Mouse (Mus musculus) frontal cortex, postnatal 10 days (tissue): Measurements from ENCODE around the gene Ccdc33.

Experiments
- DNase-seq, 2 experiments: peaks; one replicate each; pipeline ENCODE4 v3.0.0; 2022; ENCODE audit warnings: low spot score in 2 of 2, mixed read lengths in 1 of 2

Ccdc33 gene

DNA sequence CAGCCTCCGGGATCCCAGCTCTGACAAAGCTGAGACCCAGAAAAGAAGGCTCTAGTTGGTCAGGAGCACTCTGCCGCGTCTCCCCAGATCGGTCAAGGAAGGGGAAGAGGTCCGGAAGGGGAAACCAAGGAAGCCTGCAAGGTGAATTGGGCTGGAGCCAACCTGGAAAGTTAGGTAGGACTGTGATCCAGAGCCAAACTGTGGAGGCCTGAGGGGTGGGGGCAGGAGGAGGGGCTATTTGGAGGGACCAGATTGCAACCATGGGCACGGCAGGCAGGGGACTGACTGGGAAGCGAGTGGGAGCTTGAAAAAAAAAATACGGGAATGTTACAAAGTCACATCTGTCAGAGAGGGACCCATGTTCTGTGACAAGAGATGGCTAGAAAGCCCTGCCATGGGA lies 10.9 kb upstream of the Ccdc33 start:
- no peak for DNase-seq

DNA sequence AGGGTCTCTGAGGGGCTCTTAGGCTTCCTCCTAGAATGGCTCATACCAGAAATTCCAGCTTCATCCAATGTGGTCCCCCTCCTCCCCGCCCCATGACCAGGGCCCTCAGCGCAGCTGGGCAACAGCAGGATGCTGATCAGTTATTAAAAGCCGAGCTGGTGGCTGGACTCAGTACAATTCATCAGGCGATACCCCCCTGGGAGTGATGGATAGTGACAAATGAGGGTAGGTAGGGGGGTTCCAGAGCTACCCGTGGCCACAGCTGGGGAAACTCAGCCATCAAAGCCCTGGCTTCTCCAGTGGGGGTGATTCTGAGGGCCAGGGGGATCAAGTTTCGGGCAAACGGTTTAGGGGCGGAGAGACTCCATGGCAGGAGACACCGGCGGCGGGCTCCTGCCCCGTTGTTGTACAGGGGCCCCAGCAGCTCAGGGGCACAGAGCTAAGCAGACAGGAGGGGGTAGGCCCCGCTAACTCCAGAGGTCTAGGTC lies 10.3 kb upstream of the Ccdc33 start:
- no peak for DNase-seq

DNA sequence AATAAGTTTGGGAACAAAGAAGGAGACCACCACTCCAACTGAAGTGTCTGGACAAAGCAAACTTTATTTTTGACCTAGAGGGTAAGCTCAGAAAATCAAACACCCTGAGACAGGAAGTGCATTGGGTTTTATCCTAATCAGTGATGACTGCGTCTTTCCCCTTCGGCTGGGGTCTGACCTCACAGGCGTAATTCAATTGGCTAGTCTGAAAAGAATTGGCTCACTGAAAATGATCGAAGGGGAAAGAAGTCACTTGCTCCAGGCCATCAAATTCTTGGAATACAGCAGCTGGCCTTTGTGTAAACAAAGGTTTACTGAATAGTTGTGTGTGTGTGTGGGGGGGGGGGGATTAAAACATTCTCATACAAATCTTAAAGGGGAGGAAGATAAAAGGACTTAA lies 7.2 kb upstream of the Ccdc33 start:
- no peak for DNase-seq

- DNase-seq: no peak
Measured at GRCm38 (mm10) chr9:58125085-58125484, 6.5 kb upstream of the Ccdc33 start.

- DNase-seq: no peak
Measured at GRCm38 (mm10) chr9:58116024-58116651, 2.5 kb downstream of the Ccdc33 start.

- DNase-seq: peak in 1 of 2 experiments; percentile 40
Measured at GRCm38 (mm10) chr9:58115297-58115925, 3.2 kb downstream of the Ccdc33 start.

DNA sequence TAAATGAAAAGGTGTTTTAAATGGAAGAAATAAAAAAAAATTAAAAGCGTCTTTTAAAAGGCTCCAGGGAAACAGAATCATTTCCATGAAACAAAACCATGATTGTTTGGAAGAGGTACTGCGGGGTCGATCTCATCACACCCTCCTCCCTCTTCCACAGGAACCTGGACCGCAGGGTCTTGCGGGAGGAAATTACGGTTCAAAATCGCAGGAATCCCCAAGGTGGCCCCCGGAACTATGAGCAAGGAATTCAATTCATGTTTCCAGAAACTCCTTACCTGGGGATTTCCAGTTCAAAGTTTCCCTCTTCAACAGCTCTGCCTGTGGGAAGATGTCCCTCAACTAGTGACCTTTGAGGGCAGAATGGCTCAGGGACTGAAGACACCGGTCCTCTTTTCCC lies 4.6 kb downstream of the Ccdc33 start:
- no peak for DNase-seq

DNA sequence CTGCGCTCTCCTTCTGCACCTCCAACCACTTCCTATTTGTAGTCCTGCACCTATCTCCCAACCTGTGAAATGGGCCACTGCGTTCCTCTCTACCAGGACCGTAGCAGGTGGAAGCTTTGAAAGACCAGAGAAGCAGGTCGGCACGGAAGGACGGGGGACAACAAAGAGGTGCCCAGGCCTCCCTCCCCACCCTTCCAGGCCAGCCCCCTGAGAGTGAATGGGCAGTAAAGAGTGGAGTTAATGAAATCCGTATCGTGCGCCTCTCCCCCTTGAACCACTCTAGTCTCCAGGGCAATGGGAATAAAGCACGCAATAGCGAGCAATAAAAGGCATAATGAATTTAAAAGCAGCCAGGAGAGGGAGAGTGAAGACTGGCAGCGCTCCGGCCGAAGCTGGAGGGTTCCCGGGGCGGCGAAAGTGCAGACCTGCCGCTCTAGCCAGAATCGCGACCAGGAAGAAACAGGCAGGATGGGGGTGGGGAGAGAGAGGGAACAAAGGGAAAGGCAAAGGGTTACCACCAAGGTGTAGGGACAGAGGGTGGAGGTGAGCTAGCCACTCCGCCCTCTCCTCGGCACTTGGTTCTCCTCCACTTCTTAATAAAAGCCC lies 5.2 kb downstream of the Ccdc33 start:
- no peak for DNase-seq

DNA sequence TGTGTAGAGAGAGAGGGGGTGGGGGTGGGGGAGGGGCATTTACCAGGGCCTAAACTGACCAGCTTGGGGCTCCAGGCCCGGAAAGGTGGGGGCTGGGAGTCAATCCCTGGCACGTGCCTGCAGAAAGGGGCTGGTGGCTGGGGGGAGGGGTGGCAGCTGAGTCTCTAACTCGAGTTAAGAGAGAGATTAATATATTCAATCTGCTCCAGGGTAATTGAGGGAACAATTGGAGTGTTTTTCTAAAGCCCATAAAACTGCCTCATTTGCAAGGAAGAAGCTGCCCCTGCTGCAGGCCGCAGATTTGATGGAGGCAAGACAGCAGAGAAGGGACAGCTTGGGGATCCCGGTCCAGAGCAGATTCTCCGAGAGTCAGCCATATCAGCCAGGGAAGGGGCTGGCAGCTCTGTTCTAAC lies 5.8 kb downstream of the Ccdc33 start:
- peak; percentile 42 to 54 for DNase-seq

DNA sequence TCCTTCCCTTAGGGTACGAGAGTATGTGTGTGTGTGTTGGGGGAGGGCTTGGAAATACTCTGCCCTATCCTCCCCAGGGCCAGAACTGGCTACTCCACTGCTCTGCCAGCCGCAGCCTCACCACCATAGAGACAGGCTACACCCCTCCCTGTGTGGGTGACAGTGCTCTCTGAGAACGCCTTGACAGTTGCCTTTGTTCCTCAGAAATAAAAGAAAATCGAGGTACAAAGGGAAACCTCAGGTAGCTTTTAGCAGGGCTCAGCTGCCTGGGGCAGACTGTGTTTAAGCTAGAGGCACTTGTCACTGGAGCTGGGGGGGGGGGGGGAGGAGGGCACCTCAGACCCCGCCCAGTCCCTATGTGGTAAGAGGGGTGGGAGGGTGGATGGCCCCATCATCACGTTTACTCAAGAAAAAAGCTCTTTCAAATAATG lies 6.3 kb downstream of the Ccdc33 start:
- DNase-seq: no peak

DNA sequence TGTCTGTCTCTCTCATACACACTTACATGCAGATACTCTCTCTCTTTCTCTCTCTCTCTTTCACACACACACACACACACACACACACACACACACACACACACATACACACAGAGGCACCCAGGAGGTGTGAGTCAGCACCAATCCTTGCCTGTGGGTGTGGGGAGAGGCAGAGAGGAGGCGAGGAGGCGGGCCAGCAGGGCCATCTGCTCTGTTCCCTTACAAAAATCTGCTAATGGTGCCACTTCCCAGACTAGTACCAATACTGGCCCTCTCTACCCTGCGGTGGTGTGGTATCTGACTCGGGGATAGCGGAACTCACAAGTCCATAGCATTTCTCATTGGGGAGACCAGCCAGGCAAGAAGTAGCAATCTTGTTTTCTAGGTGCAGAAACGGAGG lies 7.2 kb downstream of the Ccdc33 start:
- peak; percentile 61 to 75 for DNase-seq

GRCm38 (mm10) chr9:58110787-58111186 lies 7.8 kb downstream of the Ccdc33 start:
- no peak for DNase-seq

DNA sequence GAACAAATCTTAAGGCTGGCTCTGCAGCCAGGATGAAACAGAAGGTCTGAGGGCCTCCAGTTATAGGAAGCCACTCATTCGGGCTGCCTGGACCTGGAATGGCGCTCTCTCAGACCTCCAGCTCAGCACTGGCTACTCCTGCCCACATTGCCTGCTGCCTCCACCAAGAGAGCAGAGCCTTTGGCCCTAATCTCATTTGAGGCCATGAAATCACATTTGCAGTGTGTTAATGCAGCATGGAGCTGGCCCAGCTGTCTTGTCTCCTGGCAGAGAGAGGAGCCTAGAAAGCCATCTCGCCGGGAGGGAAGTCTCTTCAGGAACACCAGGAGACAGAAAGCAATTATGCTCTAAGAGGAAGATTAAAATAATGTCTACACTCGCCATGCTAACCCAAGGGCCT lies 11.1 kb downstream of the Ccdc33 start:
- no peak for DNase-seq

DNA sequence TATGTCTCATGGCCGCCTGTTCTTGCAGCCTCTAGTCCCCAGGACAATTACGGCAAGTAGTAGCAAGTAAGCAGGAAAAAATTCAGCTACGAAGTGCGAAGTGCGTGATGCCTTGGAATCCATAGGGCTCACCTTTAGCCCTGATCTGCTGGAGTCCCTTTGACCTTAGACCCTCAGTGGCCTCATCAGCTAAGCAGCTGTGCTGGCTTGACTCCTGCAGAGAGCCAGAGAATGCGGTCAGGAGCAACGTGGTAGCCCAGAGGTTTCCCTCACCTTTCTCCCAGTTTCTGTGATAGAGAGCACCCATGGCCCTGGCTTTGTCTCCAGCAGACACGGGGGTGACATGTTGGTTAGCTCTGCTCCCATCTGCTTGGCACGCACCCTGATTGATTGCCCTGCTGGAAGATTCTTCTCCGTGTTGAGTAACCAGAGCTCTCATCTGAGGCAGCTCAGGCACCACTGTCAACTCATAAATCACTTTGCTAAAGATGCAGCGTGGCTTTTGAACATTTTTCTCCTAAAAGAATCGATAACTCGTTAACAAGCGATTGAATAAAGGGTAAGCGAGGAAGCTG lies 12.9 kb downstream of the Ccdc33 start:
- DNase-seq: no peak

- no peak for DNase-seq
Measured at GRCm38 (mm10) chr9:58103647-58104046, 15.0 kb downstream of the Ccdc33 start.

DNA sequence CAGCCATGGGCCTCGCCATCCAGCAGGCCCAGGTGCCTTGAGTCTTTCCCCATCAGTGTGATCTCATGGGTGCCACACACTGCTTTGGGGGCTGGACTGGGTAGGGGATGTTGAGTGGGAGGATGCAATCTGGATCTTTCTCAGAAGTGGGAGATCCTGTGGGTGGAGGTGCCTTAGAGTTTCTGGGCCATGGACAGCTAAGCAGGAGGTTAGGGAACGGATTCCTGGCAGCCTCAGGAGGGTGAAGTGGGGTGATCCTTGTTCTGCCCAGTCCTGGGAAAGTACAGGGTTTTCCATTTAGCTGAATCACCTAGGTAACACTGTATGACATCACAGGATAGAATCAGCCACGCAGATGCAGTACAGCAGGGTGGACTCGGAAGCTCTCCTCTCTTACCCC lies 16.6 kb downstream of the Ccdc33 start:
- DNase-seq: peak in 1 of 2 experiments; percentile 58

GRCm38 (mm10) chr9:58099836-58100565 lies 18.6 kb downstream of the Ccdc33 start:
- no peak for DNase-seq

DNA sequence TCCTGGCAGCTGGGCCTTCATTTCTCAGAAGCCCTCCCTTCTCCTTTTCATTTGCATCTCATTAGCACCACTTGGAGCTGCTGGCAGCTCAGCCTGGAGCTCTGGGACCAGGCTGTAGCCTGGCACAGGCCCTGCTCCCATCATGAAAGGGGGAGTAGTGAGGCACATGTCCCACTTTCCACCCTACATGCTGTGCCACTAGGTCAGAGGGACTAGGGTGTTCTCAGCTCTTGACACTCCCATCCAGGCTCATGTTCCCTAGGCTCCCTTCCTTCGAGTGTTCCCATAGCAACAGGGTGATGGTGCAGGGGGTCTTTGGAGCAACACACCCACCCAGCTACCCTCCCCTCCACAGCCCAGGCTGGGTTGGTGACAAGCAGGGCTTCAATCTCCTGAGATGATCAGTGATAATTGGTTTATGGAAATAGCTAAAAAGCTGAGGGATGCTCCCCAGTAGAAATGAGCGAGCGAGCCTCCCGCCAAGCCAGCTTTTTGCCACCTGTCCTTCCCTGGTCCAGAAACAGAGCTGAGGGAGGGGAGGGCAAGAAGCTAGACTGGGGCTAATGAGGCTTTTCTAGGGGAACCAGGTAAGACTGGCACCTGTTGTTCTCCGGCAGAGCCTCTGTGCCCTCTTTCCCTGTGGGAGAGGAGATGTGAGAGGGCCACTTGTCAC lies 21.9 kb downstream of the Ccdc33 start:
- peak; percentile 49 to 72 for DNase-seq

GRCm38 (mm10) chr9:58095977-58096376 lies 22.6 kb downstream of the Ccdc33 start:
- no peak for DNase-seq

DNA sequence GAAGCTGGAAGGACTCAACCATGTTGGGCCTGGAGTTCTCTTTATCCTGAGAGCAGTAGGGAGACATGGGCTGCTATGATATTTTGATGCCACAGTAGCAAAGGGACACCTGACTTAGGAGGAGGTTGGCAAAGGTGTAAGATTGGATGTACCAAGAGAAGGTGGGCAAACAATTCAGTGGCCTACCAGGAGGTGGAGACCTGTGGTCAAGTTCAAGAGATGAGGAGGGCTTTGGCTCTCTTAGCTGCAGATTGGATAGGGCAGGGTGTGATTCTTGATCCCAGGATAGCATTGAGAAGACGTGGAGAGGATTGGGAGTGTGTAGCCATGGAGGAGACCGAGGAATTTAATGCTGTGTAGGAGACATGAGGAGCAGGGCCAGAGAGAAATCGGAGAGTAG lies 24.8 kb downstream of the Ccdc33 start:
- no peak for DNase-seq

DNA sequence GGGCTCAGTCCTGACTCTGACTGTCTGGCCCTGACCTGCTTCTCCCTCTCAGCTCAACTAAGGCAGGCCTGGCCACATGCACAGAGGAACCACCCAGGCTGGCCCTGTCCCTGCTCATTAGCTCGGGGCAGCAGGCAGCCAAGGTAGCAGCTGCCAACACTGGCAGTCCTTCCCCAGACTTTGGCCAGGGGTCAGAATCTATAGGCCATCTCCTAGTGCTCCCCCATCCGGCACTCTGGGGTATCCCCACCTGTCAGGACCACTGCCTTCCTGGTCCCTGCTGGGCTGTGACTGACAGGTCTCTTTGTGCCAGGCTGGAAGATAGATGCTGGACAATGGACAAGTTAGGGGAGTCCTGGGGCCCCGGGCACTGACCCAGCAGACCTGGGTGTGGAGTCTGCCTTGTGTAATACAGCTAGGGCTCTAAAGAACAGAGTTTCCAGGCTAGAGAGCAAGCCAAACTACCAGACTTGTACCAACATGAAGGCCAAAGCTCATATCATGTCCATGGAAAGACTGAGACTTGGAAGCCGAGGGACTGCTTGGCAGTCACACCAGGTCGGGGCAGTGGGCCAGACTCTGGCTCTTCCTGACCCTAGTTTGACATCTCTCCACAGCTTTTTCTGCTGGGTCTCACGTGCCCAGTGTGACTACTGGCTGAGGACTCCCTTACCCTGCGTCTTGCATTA lies 25.9 kb downstream of the Ccdc33 start:
- no peak for DNase-seq
